Mouse (Mus musculus) limb, embryonic 14.5 days (tissue): ENCODE measurements around the gene Zfp853. TPM values are rescaled to one million over a fixed set of nuclear protein-coding genes. Genes with fewer than 3 reads are reported as not detected.

Experiments
- ATAC-seq: fragments of 200-750 bp; cut with Nextera tagmentation; 2 replicates; pipeline ENCODE4 v1.8.0; 2017; ENCODE audit warnings: low read depth, moderate number of reproducible peaks, moderate TSS enrichment; ENCODE audit not compliant: low FRiP score
- DNase-seq: peaks from one replicate; pipeline ENCODE4 v3.0.0-alpha.2; 2015; ENCODE audit warnings: low spot score
- H3K27ac ChIP-seq: fragments of 300-500 bp; sonication (generic); replicated peaks from 2 replicates; pipeline ENCODE4 v1.5.1; 2014; ENCODE audit warnings: low read depth, mild to moderate bottlenecking, low read length, moderate library complexity, mixed read lengths
- H3K27me3 ChIP-seq: fragments of 300-500 bp; sonication (generic); 2 replicates; pipeline ENCODE4 v1.6.1; 2014; ENCODE audit warnings: low read length, mixed read lengths; ENCODE audit not compliant: control insufficient read depth, insufficient read depth
- H3K36me3 ChIP-seq: fragments of 300-500 bp; sonication (generic); 2 replicates; pipeline ENCODE4 v1.6.1; 2014; ENCODE audit warnings: mild to moderate bottlenecking, low read length, moderate library complexity, mixed read lengths; ENCODE audit not compliant: control insufficient read depth, insufficient read depth
- H3K4me1 ChIP-seq: fragments of 300-500 bp; sonication (generic); 2 replicates; pipeline ENCODE4 v1.6.1; 2014; ENCODE audit warnings: antibody characterized with exemption, low read length, mixed read lengths; ENCODE audit not compliant: control insufficient read depth, insufficient read depth
- H3K4me2 ChIP-seq: fragments of 300-500 bp; sonication (generic); replicated peaks from 2 replicates; pipeline ENCODE4 v1.6.1; 2014; ENCODE audit warnings: low read depth, mild to moderate bottlenecking, low read length, moderate library complexity; ENCODE audit not compliant: severe bottlenecking
- H3K4me3 ChIP-seq: fragments of 300-500 bp; sonication (generic); replicated peaks from 2 replicates; pipeline ENCODE4 v1.5.1; 2014; ENCODE audit warnings: low read length
- H3K9ac ChIP-seq: fragments of 300-500 bp; sonication (generic); 2 replicates; pipeline ENCODE4 v1.6.1; 2014; ENCODE audit warnings: mild to moderate bottlenecking, low read depth, low read length, moderate library complexity; ENCODE audit not compliant: severe bottlenecking
- H3K9me3 ChIP-seq: fragments of 300-500 bp; sonication (generic); 2 replicates; pipeline ENCODE4 v1.6.1; 2016; ENCODE audit warnings: low read length; ENCODE audit not compliant: control insufficient read depth
- POLR2A ChIP-seq: fragments of 200-500 bp; IDR thresholded peaks from 2 replicates; pipeline ENCODE4 v1.8.0; 2012; ENCODE audit warnings: inconsistent platforms, mild to moderate bottlenecking, moderate library complexity, borderline replicate concordance; ENCODE audit not compliant: insufficient read depth, insufficient read length; ENCODE audit errors: extremely low read depth
- WGBS: fragments of 180-500 bp; shearing (Covaris S2); extraction: QIAGEN DNeasy Blood & Tissue Kit; methylation state at CpG from one replicate; pipeline ENCODE4 v1.1.7; 2014; 5-methylcytosine and 5-hydroxymethylcytosine counted together
- polyA plus RNA-seq, 2 experiments: library from polyadenylated mRNA; depleted of rRNA in 1 of 2; stranded (reverse) in 1 of 2; unstranded in 1 of 2; fragments of >200 nt; fragmentation: Nextera tagmentation in 1 of 2; extraction: Ambion mirVana in 1 of 2; gene quantifications; 2 replicates each; pipeline versions ENCODE4 v1.2.1 to v1.2.3; 2012 to 2014

The Zfp853 gene
- polyA plus RNA-seq, 2 experiments = 0.26 to 9.1 TPM

DNA sequence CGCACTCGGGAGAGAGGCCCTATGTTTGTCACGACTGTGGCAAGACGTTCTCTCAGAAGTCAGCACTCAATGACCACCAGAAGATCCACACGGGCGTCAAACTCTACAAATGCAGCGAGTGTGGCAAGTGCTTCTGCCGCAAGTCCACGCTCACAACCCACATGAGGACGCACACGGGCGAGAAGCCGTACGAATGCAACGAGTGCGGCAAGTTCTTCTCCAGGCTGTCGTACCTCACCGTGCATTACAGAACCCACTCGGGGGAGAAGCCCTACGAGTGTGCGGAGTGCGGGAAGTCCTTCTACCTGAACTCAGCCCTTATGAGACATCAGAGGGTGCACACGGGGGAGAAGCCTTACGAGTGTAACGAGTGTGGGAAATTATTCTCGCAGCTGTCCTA is 48.5 kb downstream of the Zfp853 start:
- ATAC-seq (no peak), DNase-seq (no peak)
- Histone ChIP-seq H3K36me3 (peaks cover 93% of the 10 kb centered on the region), H3K9ac (no peak overlapping the region), H3K4me3 (no peak overlapping the region), H3K4me2 (no peak overlapping the region), H3K4me1 (no peaks in the 10 kb centered on the region), H3K27ac (no peak overlapping the region), H3K27me3 (no peaks in the 10 kb centered on the region), H3K9me3 (no peaks in the 10 kb centered on the region)
- TF ChIP-seq POLR2A = no peak
- 96% methylated on average over 26 of the region's 26 CpGs for WGBS

Other genes starting within 250 kb of the Zfp853 start
- gene Rnf216, start 180.6 kb downstream of the Zfp853 start, polyA plus RNA-seq (2012; rRNA removed) = 41.5 and 47.3 TPM in 2 replicates
- 34.2 and 35.1 TPM in 2 replicates for gene Rnf216, start 180.6 kb downstream of the Zfp853 start, polyA plus RNA-seq (2014; fragmentation: Nextera tagmentation; extraction: Ambion mirVana)
- gene Olfr718-ps1, start 146.0 kb downstream of the Zfp853 start, polyA plus RNA-seq (2012; rRNA removed) = not detected in 2 replicates
- not detected in 2 replicates for gene Olfr718-ps1, start 146.0 kb downstream of the Zfp853 start, polyA plus RNA-seq (2014; fragmentation: Nextera tagmentation; extraction: Ambion mirVana)
- 21.0 TPM in 2 replicates for gene Rbak, start 112.8 kb downstream of the Zfp853 start, polyA plus RNA-seq (2012; rRNA removed)
- 8.8 and 12.6 TPM in 2 replicates for gene Rbak, start 112.8 kb downstream of the Zfp853 start, polyA plus RNA-seq (2014; fragmentation: Nextera tagmentation; extraction: Ambion mirVana)
- not detected in 2 replicates for gene Spdye4b, start 112.6 kb downstream of the Zfp853 start, polyA plus RNA-seq (2012; rRNA removed)
- gene Spdye4b, start 112.6 kb downstream of the Zfp853 start, polyA plus RNA-seq (2014; fragmentation: Nextera tagmentation; extraction: Ambion mirVana) = not detected in 2 replicates
- not detected in 2 replicates for gene Spdye4a, start 66.7 kb downstream of the Zfp853 start, polyA plus RNA-seq (2012; rRNA removed)
- not detected in 2 replicates for gene Spdye4a, start 66.7 kb downstream of the Zfp853 start, polyA plus RNA-seq (2014; fragmentation: Nextera tagmentation; extraction: Ambion mirVana)
- 25.2 and 30.9 TPM in 2 replicates for gene Zfp12, start 58.5 kb downstream of the Zfp853 start, polyA plus RNA-seq (2012; rRNA removed)
- 19.1 and 22.2 TPM in 2 replicates for gene Zfp12, start 58.5 kb downstream of the Zfp853 start, polyA plus RNA-seq (2014; fragmentation: Nextera tagmentation; extraction: Ambion mirVana)
- gene Zfp316, start 23.6 kb downstream of the Zfp853 start, polyA plus RNA-seq (2012; rRNA removed) = 9.1 and 12.2 TPM in 2 replicates
- gene Zfp316, start 23.6 kb downstream of the Zfp853 start, polyA plus RNA-seq (2014; fragmentation: Nextera tagmentation; extraction: Ambion mirVana) = 2.8 and 4.1 TPM in 2 replicates
- gene E130309D02Rik, start 21.7 kb upstream of the Zfp853 start, polyA plus RNA-seq (2012; rRNA removed) = 25.2 and 35.2 TPM in 2 replicates
- 29.2 and 33.3 TPM in 2 replicates for gene E130309D02Rik, start 21.7 kb upstream of the Zfp853 start, polyA plus RNA-seq (2014; fragmentation: Nextera tagmentation; extraction: Ambion mirVana)
- gene Zdhhc4, start 35.6 kb upstream of the Zfp853 start, polyA plus RNA-seq (2012; rRNA removed) = 67.2 and 92.8 TPM in 2 replicates
- gene Zdhhc4, start 35.6 kb upstream of the Zfp853 start, polyA plus RNA-seq (2014; fragmentation: Nextera tagmentation; extraction: Ambion mirVana) = 85.2 and 86.3 TPM in 2 replicates
- gene Grid2ip, start 63.7 kb upstream of the Zfp853 start, polyA plus RNA-seq (2012; rRNA removed) = 1.5 and 2.2 TPM in 2 replicates
- gene Grid2ip, start 63.7 kb upstream of the Zfp853 start, polyA plus RNA-seq (2014; fragmentation: Nextera tagmentation; extraction: Ambion mirVana) = 0.51 and 0.89 TPM in 2 replicates
- 189 and 268 TPM in 2 replicates for gene Kdelr2, start 110.2 kb upstream of the Zfp853 start, polyA plus RNA-seq (2012; rRNA removed)
- 463 and 493 TPM in 2 replicates for gene Kdelr2, start 110.2 kb upstream of the Zfp853 start, polyA plus RNA-seq (2014; fragmentation: Nextera tagmentation; extraction: Ambion mirVana)
- 7.9 and 9.8 TPM in 2 replicates for gene Daglb, start 171.0 kb upstream of the Zfp853 start, polyA plus RNA-seq (2012; rRNA removed)
- 7.3 and 8.3 TPM in 2 replicates for gene Daglb, start 171.0 kb upstream of the Zfp853 start, polyA plus RNA-seq (2014; fragmentation: Nextera tagmentation; extraction: Ambion mirVana)
- 461 and 513 TPM in 2 replicates for gene Rac1, start 234.4 kb upstream of the Zfp853 start, polyA plus RNA-seq (2012; rRNA removed)
- gene Rac1, start 234.4 kb upstream of the Zfp853 start, polyA plus RNA-seq (2014; fragmentation: Nextera tagmentation; extraction: Ambion mirVana) = 535 and 556 TPM in 2 replicates